Mouse (Mus musculus) midbrain, embryonic 15.5 days (tissue): ENCODE data around the gene Dazap2. TPM values are rescaled to one million over a fixed set of nuclear protein-coding genes. Genes with fewer than 3 reads are reported as not detected.
"Not testable (repeated sequence)": the region's sequence is repeated elsewhere in the genome, so short reads cannot be mapped to it uniquely, and the experiment has no call there.

ENCODE experiments used
- ATAC-seq: fragments of 200-750 bp; cut with Nextera tagmentation; replicated peaks from 2 replicates; pipeline ENCODE4 v1.8.0; 2017; ENCODE audit warnings: moderate TSS enrichment
- H3K27ac ChIP-seq: fragments of 300-500 bp; sonication (generic); 2 replicates; pipeline ENCODE4 v1.5.1; 2015; ENCODE audit warnings: mild to moderate bottlenecking, inconsistent platforms
- H3K27me3 ChIP-seq: fragments of 300-500 bp; sonication (generic); replicated peaks from 2 replicates; pipeline ENCODE4 v1.6.1; 2015; ENCODE audit warnings: inconsistent platforms
- H3K36me3 ChIP-seq: fragments of 300-500 bp; sonication (generic); replicated peaks from 2 replicates; pipeline ENCODE4 v1.6.1; 2015; ENCODE audit warnings: inconsistent platforms
- H3K4me1 ChIP-seq: fragments of 300-500 bp; sonication (generic); 2 replicates; pipeline ENCODE4 v1.6.1; 2015; ENCODE audit warnings: inconsistent platforms
- H3K4me2 ChIP-seq: fragments of 300-500 bp; sonication (generic); 2 replicates; pipeline ENCODE4 v1.6.1; 2015; ENCODE audit warnings: inconsistent platforms, mild to moderate bottlenecking, moderate library complexity
- H3K4me3 ChIP-seq: fragments of 300-500 bp; sonication (generic); 2 replicates; pipeline ENCODE4 v1.5.1; 2015; ENCODE audit warnings: mild to moderate bottlenecking, inconsistent platforms
- H3K9ac ChIP-seq: fragments of 300-500 bp; sonication (generic); 2 replicates; pipeline ENCODE4 v1.6.1; 2015; ENCODE audit warnings: mild to moderate bottlenecking, inconsistent platforms
- H3K9me3 ChIP-seq: fragments of 300-500 bp; sonication (generic); 2 replicates; pipeline ENCODE4 v1.6.1; 2016; ENCODE audit warnings: inconsistent platforms
- WGBS: fragments of 180-500 bp; shearing (Covaris S2); methylation state at CpG from one replicate; pipeline ENCODE4 v1.1.7; 2015; ENCODE audit warnings: mixed read lengths; 5-methylcytosine and 5-hydroxymethylcytosine counted together
- polyA plus RNA-seq: library from polyadenylated mRNA; unstranded; fragments of >200 nt; fragmentation: Nextera tagmentation; extraction: Ambion mirVana; gene quantifications from 2 replicates; pipeline ENCODE4 v1.2.1, GENCODE M21; 2015

Gene Dazap2
- polyA plus RNA-seq, 1 experiment from 2014 or later: 127 TPM

DNA sequence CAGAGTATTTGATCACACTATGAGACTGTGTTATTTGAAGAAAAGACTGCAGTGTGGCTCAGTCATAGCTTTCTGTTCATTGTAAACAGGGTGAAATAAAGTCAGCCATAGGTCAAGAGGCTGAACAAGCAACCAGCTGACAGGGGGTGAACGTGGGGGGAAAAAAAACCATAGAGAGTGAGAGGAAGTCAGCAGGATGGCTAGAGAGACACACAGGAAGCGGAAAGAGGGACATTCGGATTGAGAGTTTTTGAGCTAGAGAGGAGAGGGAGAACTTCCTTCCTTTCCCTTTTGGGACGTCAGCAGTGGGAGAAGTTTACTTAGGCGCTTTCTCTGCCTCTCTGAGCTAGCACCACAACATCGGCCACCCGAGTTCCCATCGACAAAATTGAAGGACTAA, 24.7 kb upstream of the Dazap2 start:
- H3K27ac ChIP-seq: no peak overlapping the region
- H3K4me1 ChIP-seq: no peaks in the 10 kb centered on the region
- WGBS: 82% methylated on average over 8 of the region's 8 CpGs
- no peaks in the 10 kb centered on the region for H3K27me3 ChIP-seq
- peaks cover 20% of the 10 kb centered on the region for H3K36me3 ChIP-seq
- H3K9me3 ChIP-seq: no peaks in the 10 kb centered on the region
- no peak for ATAC-seq
- no peak overlapping the region for H3K4me3 ChIP-seq
- H3K4me2 ChIP-seq: no peak overlapping the region
- H3K9ac ChIP-seq: no peak overlapping the region

DNA sequence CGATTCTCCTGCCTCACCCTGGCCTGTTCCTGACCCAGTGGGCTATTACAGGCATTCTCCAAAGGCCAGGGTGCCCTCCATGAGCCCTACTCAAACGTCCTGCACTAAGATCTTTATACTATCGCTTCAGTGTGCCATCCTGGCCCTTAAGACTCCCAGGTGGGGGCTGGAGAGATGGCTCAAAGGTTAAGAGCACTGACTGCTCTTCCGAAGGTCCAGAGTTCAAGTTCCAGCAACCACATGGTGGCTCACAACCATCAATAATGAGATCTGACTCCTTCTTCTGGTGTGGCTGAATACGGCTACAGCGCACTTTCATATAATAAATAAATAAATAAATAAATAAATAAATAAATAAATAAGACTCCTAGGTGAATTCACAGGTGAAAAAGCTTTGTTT, 22.3 kb upstream of the Dazap2 start:
- ATAC-seq: no peak
- Histone ChIP-seq H3K4me3 (no peak overlapping the region), H3K9ac (no peak overlapping the region), H3K36me3 (peaks cover 7% of the 10 kb centered on the region; the same call in 1 of the 2 replicates), H3K4me1 (no peaks in the 10 kb centered on the region), H3K27ac (no peak overlapping the region), H3K27me3 (no peaks in the 10 kb centered on the region), H3K4me2 (no peak overlapping the region), H3K9me3 (no peaks in the 10 kb centered on the region)
- WGBS: 86% methylated on average over 6 of the region's 6 CpGs

- no peaks in the 10 kb centered on the region for H3K9me3 ChIP-seq
- peak overlapping the region; percentile 86 for H3K4me3 ChIP-seq
- peak overlapping the region; percentile 86 for H3K9ac ChIP-seq
- H3K36me3 ChIP-seq: no peaks in the 10 kb centered on the region
- no peak for ATAC-seq
- peak overlapping the region; percentile 89 for H3K27ac ChIP-seq
- 25% methylated on average over 9 of the region's 9 CpGs for WGBS
- H3K27me3 ChIP-seq: peaks cover 3% of the 10 kb centered on the region
- peaks cover 16% of the 10 kb centered on the region for H3K4me1 ChIP-seq
- H3K4me2 ChIP-seq: peak overlapping the region; percentile 76
Observed at GRCm38 (mm10) chr15:100598287-100598882, 16.8 kb upstream of the Dazap2 start.

- H3K36me3 ChIP-seq: no peaks in the 10 kb centered on the region
- no peaks in the 10 kb centered on the region for H3K9me3 ChIP-seq
- H3K9ac ChIP-seq: peak overlapping the region; percentile 86
- H3K27me3 ChIP-seq: peaks cover 3% of the 10 kb centered on the region
- H3K4me2 ChIP-seq: peak overlapping the region; percentile 76
- peak; percentile 72 for ATAC-seq
- WGBS: under 1% methylated on average over 12 of the region's 12 CpGs
- peak overlapping the region; percentile 89 for H3K27ac ChIP-seq
- H3K4me1 ChIP-seq: peaks cover 16% of the 10 kb centered on the region
- peak overlapping the region; percentile 86 for H3K4me3 ChIP-seq
Observed at GRCm38 (mm10) chr15:100598883-100599275, 16.3 kb upstream of the Dazap2 start.

- ATAC-seq: peak; percentile 77
- peak within 1 kb of the TSS; percentile 86 for H3K9ac ChIP-seq
- H3K4me2 ChIP-seq: peak within 1 kb of the TSS; percentile 76
- peaks cover 16% of the 10 kb centered on the region for H3K4me1 ChIP-seq
- peak within 1 kb of the TSS; percentile 86 for H3K4me3 ChIP-seq
- peak within 1 kb of the TSS; percentile 89 for H3K27ac ChIP-seq
- H3K36me3 ChIP-seq: no peaks in the 10 kb centered on the region
- H3K27me3 ChIP-seq: peaks cover 3% of the 10 kb centered on the region
- H3K9me3 ChIP-seq: no peaks in the 10 kb centered on the region
- under 1% methylated on average over 63 of the region's 76 CpGs for WGBS
Observed at GRCm38 (mm10) chr15:100599276-100600046, 15.7 kb upstream of the Dazap2 start, which contains the start of gene Pou6f1. Gene Pou6f1, minus strand, starts transcription at chr15:100599984.

DNA sequence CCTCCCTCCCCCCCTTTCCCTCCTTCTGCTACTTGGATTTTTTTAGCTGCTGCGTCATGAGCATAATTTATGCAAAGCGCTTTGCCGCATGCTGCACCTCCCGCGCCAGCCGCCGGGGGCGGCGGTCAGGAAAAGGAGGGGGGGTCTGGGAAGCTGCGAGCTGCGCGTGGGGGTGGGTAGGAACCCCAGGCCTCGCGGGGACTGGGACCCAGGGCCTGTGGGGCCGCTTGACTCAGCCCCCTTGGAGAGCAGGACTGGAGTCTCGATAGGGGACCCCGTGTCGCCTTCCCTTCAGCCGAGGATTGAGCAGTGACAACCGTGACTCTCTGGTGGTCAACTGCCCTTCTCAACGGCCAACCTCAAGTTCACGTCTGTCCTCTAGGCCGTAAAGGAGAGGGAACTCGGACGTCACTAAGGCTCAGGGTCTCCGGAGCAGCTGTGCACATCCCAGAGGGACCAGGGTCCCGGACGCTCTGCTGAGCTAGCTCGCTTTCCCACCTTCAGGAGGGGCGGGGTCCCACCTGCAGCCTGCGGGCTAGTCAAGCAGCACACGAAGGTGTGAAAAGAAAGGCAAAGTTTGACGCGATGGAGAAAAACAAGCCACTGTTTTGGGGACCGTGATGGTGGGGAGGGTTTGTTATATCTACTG, 15.0 kb upstream of the Dazap2 start:
- ATAC-seq: peak; percentile 46
- H3K4me3 ChIP-seq: peak overlapping the region; percentile 86
- no peaks in the 10 kb centered on the region for H3K9me3 ChIP-seq
- 2% methylated on average over 35 of the region's 35 CpGs for WGBS
- peaks cover 3% of the 10 kb centered on the region for H3K27me3 ChIP-seq
- no peaks in the 10 kb centered on the region for H3K36me3 ChIP-seq
- peaks cover 23% of the 10 kb centered on the region for H3K4me1 ChIP-seq
- peak overlapping the region; percentile 76 for H3K4me2 ChIP-seq
- H3K27ac ChIP-seq: peak overlapping the region; percentile 89
- H3K9ac ChIP-seq: peak overlapping the region; percentile 86

- Histone ChIP-seq H3K36me3 (no peaks in the 10 kb centered on the region), H3K9me3 (no peaks in the 10 kb centered on the region), H3K4me1 (peaks cover 29% of the 10 kb centered on the region), H3K4me2 (peak overlapping the region; percentile 76), H3K27ac (no peak overlapping the region), H3K9ac (no peak overlapping the region), H3K4me3 (peak overlapping the region; percentile 86; the same call in 1 of the 2 replicates), H3K27me3 (peaks cover 3% of the 10 kb centered on the region)
- ATAC-seq: no peak
- WGBS: 21% methylated on average over 21 of the region's 21 CpGs
Observed at GRCm38 (mm10) chr15:100600696-100601272, 14.4 kb upstream of the Dazap2 start.

DNA sequence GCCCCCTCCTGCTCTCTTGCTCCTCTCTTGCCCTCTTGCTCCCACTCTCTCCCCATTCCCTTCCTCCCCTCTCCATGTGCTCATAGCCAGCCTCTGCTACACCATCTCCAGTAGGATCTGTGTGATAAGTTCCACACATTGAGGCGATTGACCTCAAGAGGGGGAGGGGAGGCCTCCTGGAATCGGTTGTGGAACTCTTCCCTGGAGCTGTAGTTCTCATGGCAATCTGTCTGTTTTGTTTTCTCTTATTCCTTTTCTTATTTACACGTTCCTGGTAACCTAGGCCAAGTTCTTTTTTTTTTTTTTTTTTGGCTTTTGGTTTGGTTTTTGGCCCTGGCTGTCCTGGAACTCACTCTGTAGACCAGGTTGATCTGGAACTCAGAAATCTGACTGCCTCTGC, 13.5 kb upstream of the Dazap2 start:
- Histone ChIP-seq H3K9me3 (no peaks in the 10 kb centered on the region), H3K27me3 (peaks cover 3% of the 10 kb centered on the region), H3K36me3 (no peaks in the 10 kb centered on the region), H3K4me1 (peaks cover 29% of the 10 kb centered on the region), H3K4me3 (no peak overlapping the region), H3K4me2 (no peak overlapping the region), H3K9ac (no peak overlapping the region), H3K27ac (no peak overlapping the region)
- ATAC-seq: no peak
- 50% methylated on average over 3 of the region's 3 CpGs for WGBS

DNA sequence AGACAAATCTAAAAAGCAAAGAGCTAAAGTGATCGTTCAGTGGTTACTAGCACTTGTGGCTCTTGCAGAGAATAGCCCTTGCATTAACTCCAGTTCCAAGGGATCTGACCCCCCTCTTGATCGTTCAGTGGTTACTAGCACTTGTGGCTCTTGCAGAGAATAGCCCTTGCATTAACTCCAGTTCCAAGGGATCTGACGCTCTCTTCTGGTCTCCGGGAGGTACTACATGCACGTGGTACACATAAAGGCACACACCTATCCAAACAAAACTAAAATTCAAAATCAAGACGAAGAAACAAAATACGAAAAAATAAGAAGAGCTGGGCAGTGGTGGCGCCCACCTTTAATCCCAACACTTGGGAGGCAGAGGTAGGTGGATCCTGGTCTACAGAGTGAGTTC, 8.5 kb upstream of the Dazap2 start:
- H3K9me3 ChIP-seq, H3K4me3 ChIP-seq, H3K9ac ChIP-seq, H3K36me3 ChIP-seq, ATAC-seq, H3K27ac ChIP-seq, H3K4me2 ChIP-seq, H3K27me3 ChIP-seq: not testable (repeated sequence)
- H3K4me1 ChIP-seq: peaks cover 15% of the 10 kb centered on the region
- WGBS: 94% methylated on average over 8 of the region's 8 CpGs

GRCm38 (mm10) chr15:100611951-100612350, 3.2 kb upstream of the Dazap2 start:
- Histone ChIP-seq H3K9ac (no peak overlapping the region), H3K27ac (no peak overlapping the region), H3K36me3 (no peaks in the 10 kb centered on the region), H3K27me3 (no peaks in the 10 kb centered on the region), H3K9me3 (no peaks in the 10 kb centered on the region), H3K4me3 (no peak overlapping the region), H3K4me2 (no peak overlapping the region), H3K4me1 (peaks cover 26% of the 10 kb centered on the region)
- WGBS: 89% methylated on average over 7 of the region's 7 CpGs
- ATAC-seq: no peak

DNA sequence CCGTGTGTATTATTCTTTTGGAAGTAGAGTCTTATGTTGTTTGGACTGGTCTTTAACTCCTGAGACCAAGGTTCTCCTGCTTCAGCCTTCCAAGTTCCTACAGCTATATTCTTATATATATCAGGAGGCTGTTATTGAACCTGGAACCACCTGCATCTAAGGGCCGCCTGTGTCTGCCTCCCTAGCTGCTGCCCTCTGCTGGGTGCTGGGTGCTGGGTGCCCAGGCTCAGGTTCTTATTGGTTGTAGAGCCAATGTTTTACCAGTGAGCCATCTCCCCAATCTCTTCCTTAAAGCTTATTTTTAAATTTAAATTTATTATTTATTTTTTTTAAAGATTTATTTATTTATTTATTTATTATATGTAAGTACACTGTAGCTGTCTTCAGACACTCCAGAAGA, 2.7 kb upstream of the Dazap2 start:
- no peak for ATAC-seq
- H3K36me3 ChIP-seq: no peaks in the 10 kb centered on the region
- H3K27me3 ChIP-seq: no peaks in the 10 kb centered on the region
- peaks cover 28% of the 10 kb centered on the region for H3K4me1 ChIP-seq
- no peak overlapping the region for H3K27ac ChIP-seq
- H3K4me2 ChIP-seq: no peak overlapping the region
- no peak overlapping the region for H3K4me3 ChIP-seq
- no peaks in the 10 kb centered on the region for H3K9me3 ChIP-seq
- 77% methylated on average over 2 of the region's 2 CpGs for WGBS
- H3K9ac ChIP-seq: no peak overlapping the region

- Histone ChIP-seq H3K4me2 (peak overlapping the region; percentile 36), H3K27me3 (no peaks in the 10 kb centered on the region), H3K9ac (no peak overlapping the region), H3K4me3 (0 out of 2 replicates have a peak overlapping the region, but pooled peaks have one; percentile 14), H3K27ac (no peak overlapping the region), H3K9me3 (no peaks in the 10 kb centered on the region), H3K36me3 (peaks cover 5% of the 10 kb centered on the region), H3K4me1 (peaks cover 28% of the 10 kb centered on the region)
- ATAC-seq: no peak
- 10% methylated on average over 16 of the region's 16 CpGs for WGBS
Observed at GRCm38 (mm10) chr15:100613584-100613983, 1.6 kb upstream of the Dazap2 start.
